Mouse (Mus musculus) megakaryocyte progenitor cell, adult 5-6 weeks (primary cell): Measurements from ENCODE around the gene Sgo1. TPM values are rescaled to one million over a fixed set of nuclear protein-coding genes. Genes with fewer than 3 reads are reported as not detected.
"Not testable (repeated sequence)": the region's sequence is repeated elsewhere in the genome, so short reads cannot be mapped to it uniquely, and the experiment has no call there.

Source experiments
- ATAC-seq: replicated peaks from 2 replicates; pipeline ENCODE4 v1.8.0; 2016; ENCODE audit warnings: mild to moderate bottlenecking, moderate TSS enrichment, inconsistent platforms; ENCODE audit not compliant: poor library complexity
- total RNA-seq, 2 experiments: library from RNA; stranded (forward) in 1 of 2; stranded (reverse) in 1 of 2; fragments of 157-497, 149-512 nt in 1 of 2; fragments of 200-1000 nt in 1 of 2; gene quantifications; 2 replicates each; pipeline versions ENCODE4 v1.2.3 to v1.2.4; 2015 to 2017

The Sgo1 gene
- total RNA-seq (2015) = 34.9 and 37.3 TPM in 2 replicates
- 71.9 and 72.8 TPM in 2 replicates for total RNA-seq (2017)

DNA sequence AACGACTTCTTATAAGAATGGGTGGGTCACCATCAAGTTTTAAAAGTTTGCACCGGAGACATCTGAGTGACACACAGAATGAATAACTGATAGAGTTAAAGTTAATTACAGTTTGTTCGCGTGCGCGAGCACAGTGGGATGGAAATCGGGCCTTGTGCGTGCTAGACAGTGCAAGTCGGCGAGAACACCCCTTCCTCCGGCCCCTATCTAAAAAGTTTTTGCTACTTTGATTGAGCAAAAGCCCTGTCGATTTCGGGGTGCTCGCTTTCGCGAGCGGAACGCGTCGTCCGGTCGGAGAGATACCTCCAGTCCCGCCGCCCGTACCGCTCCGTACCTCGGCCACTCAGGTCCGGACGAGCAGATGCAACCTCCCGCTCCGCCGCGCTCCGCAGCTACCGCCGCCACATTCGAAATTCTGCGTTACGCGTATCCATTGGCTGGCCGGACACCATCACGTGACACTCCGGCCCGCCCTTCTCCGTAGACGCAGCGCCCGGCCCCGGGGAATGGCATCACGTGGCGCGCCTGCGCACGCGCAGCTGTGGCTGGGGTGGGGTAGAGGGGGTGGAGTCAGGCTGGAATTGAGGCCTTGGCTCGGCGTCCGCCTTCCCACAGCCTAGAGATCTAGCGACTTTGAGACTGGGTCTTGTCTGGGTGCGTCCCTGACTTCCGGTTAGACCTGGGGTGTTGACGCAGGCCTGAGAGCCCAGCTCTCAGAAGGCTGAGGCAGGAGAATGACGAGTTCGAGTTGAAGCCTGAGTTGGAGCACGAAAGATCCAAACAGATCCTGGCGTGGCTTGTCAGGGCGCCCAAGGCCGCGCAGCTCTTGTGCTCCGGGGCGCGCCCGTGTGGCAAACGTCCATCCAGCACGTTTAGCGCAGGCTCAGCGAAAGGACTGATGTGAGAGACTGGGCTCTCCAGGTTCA, at the start of gene Sgo1:
Gene Sgo1 (minus strand): TSS at position 457 of the 926 bp plus-strand sequence.
- peak; percentile 77 for ATAC-seq

- not testable (repeated sequence) for ATAC-seq
These were observed 29.8 kb upstream of the Sgo1 start for GRCm38 (mm10) chr17:53718916-53719315.

GRCm38 (mm10) chr17:53718474-53718873, 29.3 kb upstream of the Sgo1 start:
- ATAC-seq = no peak

GRCm38 (mm10) chr17:53715161-53715560, 26.0 kb upstream of the Sgo1 start:
- not testable (repeated sequence) for ATAC-seq

DNA sequence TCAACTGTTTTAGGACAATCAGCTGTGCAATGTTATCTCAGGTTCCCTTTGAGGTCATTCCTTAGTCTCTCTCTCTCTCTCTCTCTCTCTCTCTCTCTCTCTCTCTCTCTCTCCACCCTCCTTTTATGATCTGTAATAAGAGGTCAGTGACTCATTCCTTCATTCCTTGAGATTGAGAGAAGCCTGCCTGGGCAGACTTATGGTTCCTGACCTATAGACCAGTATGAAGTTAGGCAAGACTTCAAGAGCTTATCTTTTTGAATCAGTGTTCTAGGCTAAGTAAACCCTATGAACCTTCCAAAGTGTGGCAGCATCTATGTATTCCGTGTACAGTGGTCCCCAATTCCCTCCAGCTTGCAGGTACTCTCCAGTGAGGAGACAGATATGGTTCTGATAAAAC, 25.3 kb upstream of the Sgo1 start:
- no peak for ATAC-seq

- not testable (repeated sequence) for ATAC-seq
These were observed 8.4 kb upstream of the Sgo1 start for GRCm38 (mm10) chr17:53697521-53697920.

DNA sequence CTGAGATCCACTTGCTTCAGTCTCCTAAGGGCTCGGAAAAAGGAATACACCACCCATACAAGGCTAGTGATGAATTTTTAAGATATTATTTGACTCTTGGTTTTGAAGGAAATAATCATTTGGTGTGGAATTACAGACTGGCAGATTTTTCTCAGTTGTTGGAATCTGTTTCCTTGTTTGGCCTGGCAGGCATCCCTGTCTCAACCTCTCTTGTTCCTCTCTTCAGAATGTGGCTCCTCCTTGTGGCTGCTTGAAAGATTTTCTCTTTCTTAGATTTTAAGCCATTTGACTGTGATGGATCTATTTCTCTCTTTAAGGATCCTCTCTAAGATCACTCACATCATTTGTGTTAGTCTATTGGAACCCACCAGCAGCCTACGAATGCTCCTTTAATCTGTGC, 4.9 kb upstream of the Sgo1 start:
- no peak for ATAC-seq

DNA sequence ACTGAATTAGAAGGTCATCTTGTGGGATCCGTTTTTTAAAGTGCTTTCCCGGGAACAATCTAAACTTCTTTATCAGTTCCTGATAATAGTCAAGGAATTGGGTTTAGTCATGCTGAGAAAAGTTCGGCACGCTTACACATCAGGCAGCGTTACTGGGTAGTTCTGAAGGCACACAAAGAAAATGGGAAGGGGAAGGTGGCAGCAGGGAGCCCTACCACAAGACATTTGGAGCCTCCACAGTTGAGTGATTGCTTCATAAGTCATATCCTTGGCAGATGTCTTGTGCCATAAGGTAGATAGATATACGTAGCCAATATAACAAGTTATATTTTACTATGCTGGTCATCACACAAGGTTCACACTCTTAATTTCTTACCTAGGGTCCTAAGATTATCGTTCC, 813 bp upstream of the Sgo1 start:
- ATAC-seq = peak; percentile 58

- no peak for ATAC-seq
These were observed 812 bp downstream of the Sgo1 start for GRCm38 (mm10) chr17:53688321-53688720.

DNA sequence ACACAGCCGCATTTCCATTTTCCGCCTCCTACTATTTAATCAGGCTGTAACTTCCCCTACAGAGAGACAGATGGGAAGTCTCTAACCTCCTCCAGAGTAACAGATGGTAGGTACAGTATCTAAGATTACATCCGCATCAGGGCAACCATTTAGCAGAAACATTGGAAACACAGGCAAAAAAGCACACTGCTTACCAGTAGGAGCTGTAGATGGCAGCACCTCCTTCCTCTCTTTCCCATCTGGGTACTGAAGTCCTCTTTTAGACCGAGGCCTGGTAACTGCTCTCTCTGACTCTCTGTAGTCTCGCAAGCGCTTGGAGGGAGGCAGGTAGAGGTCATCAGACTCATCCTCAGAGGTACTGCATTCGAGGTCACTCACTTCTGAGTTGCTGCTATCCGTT, 10.4 kb downstream of the Sgo1 start:
- ATAC-seq = peak; percentile 82

DNA sequence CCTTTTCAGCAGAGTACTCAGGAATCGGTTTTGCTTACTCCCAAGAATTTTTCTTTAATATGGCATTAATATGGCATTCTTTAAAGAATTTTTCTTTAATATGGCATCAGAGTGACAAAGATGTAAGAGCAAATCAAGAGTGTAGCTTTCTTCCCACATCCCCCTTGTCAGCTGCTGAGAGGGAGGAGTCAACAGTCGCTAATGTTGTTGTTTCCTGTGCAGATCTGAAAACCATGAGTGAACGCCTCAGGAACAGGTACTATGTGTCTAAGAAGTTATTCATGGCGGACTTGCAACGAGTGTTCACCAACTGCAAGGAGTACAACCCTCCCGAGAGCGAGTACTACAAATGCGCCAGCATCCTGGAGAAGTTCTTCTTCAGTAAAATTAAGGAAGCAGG, 18.7 kb downstream of the Sgo1 start:
- no peak for ATAC-seq

GRCm38 (mm10) chr17:53664703-53665382, 24.3 kb downstream of the Sgo1 start:
- ATAC-seq = no peak

DNA sequence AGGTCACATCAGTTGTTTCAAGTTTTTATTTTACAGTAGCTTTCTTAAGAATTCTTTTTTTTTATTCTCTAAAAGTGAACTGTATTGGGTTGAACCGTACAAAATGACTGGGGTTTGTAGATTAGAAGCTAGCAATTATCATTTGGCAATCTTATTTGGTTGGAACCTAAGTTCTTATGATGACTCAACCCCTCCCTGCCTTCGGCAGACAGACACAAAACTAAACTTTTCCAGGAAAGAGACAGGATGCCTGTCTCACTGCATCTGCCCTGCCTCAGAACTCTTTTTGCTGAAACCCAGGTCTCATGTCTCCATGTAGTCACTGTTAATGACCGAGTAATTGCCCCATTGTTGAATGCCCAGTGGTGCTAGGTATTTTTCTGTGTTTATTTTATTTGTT, 24.9 kb downstream of the Sgo1 start:
- no peak for ATAC-seq

GRCm38 (mm10) chr17:53661056-53661840, 27.9 kb downstream of the Sgo1 start:
- ATAC-seq = no peak

DNA sequence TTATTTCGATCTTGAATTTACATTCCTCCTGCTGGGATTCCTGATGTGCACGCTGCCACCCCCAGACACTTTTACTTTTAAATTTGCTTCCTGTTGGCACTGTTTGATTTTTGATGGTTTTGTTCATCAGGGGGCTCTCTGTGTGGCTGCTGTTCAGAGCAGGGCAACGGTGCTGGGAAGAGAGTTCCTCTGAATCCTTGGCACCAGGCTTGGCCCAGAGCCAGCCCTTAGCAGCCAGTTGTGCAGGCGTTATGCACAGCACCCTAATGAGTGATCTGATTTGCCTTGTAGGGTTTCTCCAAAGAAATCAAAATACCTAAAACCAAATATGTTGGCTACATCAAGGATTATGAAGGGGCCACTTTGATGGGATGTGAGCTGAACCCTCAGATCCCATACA, 29.4 kb downstream of the Sgo1 start:
- no peak for ATAC-seq

- no peak for ATAC-seq
These were observed 29.9 kb downstream of the Sgo1 start for GRCm38 (mm10) chr17:53659230-53659629.

DNA sequence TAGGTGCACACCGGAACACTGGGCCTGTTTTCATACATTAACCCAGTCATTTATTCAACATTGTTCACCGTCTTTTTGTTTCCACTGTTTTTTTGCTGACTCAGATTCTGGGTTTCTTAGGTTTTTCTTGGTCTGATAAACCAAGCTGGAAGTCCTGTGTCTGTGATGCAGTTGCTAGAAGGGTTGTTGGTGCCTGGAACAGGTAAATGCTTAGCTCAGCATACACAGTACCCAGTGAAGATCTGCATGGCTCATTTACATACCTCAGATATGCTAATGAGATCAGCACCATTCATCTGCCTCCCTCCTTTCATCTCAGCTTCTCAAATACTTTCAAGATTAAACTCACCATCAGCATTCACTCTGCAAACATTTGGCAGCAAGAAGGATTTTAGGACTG, 30.5 kb downstream of the Sgo1 start:
- no peak for ATAC-seq

DNA sequence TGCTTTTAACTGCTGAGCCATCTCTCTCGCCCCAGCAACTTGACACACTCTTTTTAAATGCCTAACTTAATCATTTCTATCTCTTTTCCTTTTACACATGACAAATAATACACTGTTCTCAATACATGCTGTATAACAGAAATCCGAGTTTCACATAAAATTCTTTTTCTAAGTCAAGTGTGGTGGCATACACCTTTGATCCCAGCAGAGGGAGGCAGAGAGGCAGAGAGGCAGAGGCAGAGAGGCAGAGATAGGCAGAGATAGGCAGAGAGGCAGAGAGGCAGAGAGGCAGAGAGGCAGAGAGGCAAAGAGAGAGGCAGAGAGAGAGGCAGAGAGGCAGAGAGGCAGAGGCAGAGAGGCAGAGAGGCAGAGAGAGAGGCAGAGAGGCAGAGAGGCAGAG, 31.7 kb downstream of the Sgo1 start:
- peak; percentile 87 for ATAC-seq

- ATAC-seq = no peak
These were observed 32.7 kb downstream of the Sgo1 start for GRCm38 (mm10) chr17:53656369-53656860.

DNA sequence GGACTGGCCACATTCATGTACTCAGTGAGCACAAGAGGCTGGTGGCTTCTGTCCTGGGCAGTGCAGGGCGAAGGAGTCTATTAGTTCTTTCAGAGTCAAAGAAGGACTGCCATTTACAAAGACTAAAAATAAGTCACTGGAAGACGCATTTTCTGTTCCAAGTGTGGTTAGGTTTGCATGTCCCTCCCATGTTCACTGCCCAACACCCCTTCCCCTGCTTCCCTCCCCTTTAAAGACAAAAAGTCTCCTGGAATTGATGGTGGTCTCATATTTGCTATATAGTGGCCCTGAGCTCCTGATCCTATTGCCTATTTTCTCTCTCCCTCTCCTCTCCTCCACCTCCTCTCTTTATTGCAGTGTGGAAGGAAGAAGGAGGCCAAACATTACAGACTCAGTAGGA, 33.2 kb downstream of the Sgo1 start:
- no peak for ATAC-seq

DNA sequence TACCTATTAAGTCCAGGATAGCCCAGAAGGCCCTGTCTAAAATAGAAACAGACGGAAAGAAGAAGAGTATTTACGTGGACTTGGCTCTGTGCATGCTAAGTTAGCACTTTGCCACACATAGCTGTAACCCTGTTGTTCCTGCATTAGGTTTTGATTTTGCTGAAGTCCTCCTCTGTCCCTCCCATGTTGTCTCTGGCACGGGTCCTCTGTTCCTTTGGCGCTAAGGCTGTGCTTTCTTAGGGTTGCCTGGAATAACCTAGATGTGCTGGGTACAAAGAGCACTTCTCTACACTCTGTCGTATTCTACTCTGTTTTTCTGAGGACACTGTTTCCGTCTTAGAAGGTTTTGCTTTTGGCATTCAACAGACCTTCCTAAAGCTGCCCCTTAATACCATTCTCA, 34.1 kb downstream of the Sgo1 start:
- ATAC-seq = no peak
